Mouse (Mus musculus) layer of hippocampus, adult 9-10 months (tissue): ENCODE data around the gene Pbld1.

Experiments used
- DNase-seq: peaks from one replicate; pipeline ENCODE4 v3.0.0; 2022; ENCODE audit warnings: low spot score

Pbld1 gene

DNA sequence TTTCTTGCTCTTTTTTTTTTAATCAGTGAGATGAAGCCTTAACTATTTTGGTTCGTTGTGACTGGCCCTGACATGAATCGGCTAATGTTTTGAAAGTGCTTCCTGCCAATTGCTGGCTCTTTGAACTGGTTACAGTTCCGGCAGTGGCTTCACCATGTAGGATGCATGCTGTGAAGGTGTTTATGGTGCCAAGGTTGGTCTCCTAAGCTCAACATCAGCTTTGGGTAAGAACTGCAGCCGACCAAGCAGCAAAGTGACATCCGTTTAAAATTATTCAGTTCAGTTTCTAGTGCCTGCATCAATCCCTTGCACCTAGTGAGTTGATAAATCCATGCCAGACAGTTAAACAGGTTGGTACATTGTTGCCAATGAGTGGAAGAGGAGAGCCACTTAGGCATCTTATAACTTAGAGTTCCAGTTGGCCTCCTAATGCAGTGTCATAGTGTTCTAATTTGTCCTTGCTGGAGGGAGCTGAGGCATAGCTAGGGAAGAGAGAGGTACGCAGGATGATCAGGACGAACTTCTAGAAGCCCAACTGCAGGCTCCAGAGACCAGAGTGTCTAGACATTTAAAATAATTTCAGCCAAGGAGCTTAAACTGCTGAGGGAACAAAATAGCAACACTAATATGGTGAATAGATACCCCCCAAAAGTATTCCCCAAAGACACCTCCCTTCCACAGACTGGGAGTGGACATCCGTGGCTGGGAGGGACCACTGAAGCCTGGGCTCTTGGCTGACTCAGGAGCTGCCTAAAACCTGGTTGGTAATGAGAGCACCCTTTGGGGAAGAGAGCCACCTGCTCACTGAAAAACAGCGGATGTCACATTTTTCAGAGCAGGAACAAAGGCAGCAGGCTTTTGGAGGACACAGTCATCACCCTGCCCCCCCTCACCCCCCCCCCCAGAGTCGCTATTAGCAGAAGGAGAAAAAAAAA lies 32.9 kb downstream of the Pbld1 start:
- no peak for DNase-seq

DNA sequence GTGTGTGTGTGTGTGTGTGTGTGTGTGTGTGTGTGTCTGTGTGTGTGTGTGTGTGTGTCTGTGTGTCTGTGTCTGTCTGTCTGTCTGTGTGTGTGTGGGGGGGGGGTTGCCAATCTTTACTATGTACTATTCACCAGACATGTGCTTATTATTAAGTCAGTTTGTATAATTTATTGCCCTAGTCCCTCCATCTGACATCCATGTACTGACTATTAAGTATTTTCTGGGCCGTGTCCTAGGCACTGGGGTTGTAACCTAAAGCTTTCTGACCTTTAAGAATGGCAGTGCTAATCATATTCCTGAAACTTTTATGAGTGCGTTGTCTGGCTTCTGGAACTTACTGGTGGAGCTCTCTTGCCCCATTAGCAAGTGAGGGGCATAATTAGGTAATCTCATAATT lies 36.8 kb downstream of the Pbld1 start:
- no peak for DNase-seq

DNA sequence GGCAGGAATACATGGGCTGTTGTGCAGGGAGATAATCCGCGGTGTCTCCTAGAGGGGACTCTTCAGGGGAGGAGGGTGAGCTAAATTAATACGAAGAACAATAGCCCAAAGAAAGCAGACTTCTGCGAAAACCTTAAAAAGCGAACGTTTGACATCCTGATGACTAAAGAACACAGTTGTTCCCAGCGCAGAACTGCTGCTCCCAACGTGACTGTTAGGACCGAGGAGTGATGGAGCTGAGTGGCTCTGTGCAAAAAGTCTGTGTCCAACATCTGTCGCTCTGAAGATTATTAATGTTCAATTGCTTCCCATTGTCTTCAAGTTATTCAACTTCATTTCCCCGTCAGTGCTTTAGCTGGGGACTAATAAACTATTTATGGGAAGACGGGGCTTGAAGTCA lies 38.2 kb downstream of the Pbld1 start:
- no peak for DNase-seq

DNA sequence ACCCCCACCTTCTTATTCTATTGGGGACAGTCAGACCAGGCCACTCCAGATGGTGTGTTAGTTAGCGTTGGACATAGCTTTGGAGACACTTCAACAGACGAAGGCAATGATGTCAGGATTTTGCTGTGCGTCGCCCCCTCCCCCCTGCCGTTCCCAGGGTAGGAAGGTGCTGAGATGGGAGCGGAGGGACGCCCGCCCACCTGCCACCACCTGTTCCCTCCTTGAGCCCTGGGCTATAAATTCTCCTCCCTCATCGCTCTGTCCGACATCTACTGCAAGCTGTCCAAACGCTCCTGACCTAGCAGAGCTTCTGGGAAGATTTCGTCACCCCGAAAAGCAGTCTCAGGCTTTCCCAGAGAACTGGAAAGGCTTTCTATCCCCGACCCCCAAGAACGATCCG lies 39.6 kb downstream of the Pbld1 start, which contains the start of gene Atoh7:
Atoh7 (plus strand) TSS at position 131 of the 400 bp plus-strand sequence.
- DNase-seq: no peak

DNA sequence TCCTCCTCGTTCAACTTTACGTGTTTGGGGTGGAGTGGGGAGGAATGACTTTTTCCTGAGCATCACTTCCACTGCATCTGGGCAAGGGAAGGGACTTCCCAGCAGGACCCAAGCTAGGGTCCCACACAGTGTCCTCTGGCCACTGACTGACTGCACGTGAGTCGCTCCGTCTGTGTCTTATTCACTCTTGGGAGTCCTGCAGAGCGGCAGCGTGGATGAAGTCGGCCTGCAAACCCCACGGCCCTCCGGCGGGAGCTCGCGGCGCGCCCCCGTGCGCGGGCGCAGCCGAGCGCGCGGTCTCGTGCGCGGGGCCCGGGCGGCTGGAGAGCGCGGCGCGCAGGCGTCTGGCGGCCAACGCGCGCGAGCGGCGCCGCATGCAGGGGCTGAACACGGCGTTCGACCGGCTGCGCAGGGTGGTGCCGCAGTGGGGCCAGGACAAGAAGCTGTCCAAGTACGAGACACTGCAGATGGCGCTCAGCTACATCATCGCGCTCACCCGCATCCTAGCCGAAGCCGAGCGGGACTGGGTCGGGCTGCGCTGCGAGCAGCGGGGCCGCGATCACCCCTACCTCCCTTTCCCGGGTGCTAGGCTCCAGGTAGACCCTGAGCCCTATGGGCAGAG lies 40.1 kb downstream of the Pbld1 start:
- DNase-seq: no peak

DNA sequence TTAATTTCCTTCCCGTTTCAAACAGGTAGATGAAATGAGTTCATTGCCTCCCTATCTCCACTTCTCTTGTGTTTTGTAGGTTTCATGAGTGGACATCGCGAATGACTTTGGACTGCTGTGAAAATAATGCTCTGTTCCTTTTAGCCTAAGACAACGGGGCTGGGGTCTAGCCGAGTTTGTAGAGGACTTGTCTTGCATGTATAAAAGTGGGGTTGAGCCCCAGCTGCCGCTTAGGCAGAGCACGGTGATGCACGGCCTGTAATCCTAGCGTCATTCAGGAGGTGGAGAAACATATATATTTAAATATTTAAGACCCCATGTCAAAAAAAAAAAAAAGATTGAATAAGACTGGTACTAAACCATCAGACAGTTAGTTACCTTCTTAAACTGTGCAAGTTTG lies 40.7 kb downstream of the Pbld1 start:
- DNase-seq: no peak

DNA sequence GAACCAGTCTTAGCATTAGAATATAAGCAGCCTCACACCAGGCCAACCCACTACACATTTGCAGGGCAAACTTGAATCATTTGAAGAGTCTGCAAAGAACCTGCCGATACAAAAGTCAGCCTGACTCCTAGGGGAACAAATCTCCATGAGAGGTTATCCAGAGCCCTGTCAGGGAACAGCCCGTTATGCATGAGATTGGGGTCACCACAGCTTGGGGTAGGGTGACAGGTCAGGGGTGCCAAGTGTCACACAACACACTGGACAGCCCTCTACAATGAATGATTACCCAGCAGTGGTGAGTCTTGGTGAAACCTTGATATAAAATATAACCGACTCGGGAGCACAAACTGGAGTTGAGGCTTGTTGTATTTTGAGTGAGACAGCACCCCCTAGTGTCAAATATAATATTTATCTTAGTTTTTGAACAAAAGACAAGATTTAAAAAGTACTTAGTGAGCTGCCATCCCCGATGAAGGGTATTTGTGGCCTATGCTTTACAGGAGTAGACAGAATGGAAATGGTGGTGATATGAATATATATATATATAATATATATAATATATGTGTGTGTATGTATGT lies 53.2 kb downstream of the Pbld1 start:
- no peak for DNase-seq

DNA sequence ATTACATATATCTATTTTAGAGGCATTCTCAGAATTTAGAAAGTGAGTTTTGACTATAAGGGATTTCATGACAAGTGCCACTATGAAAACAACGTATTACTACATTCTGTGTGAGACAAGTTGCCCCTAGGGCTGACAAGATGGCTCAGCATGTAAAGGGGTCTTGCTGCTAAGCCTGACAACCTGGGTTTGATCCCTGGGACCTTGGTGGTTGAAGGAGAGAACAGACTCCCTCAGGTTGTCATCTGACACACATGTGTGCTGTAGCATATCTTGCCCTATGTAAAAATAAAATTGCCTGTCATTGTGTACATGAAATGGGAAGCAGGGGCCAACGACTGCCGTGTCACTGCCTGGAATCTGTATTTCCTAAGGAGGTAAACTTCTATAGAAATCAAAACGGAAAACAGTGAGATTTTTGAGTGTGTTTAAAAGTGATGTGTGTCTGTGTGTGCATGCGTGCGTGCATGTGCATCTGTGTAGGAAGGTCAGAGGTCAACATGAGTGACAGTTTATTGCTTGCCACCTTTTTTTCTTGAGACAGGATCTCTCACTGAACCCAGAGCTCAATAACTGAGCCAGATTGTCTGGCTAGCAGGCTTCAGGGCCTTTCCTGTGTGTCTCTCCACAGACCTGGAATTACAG lies 53.9 kb downstream of the Pbld1 start:
- DNase-seq: no peak

DNA sequence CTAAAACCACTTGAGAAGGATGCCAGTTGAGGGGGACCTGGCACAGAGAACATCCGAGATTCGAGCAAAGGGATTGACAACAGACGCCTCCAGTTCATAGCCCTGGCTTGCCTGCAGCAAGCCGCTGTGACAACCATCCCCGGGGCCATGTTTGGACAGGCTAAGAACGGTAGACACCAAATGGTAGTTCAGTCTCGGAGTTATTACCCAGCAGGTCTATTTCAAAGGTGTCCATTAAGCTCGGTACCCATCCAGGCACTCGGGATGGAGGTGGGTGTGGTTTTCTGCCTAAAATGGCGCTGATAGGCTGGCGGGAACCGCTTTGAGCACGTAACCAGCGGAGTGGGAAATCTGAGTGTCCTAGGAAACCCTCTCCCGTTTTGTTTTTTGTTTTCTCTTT lies 55.9 kb downstream of the Pbld1 start:
- DNase-seq: no peak

DNA sequence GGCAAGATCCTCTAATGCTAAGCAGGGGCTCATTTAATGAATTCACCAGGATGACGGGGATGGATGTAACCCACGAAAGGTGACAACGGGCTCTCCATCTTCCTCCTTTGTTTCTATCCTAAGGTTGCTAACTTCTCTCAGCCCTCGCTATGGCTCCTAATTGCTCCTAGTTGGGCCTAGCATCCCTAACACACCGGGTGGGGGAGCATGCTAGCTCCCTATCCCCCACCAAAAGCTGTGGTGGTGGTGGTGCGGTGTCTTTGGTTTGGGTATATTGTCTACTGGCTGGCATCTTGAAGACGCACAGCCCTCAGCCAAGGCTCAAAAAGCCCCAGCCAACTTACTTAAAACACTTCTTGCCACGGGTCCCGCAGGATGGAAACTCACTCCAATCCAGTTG lies 56.4 kb downstream of the Pbld1 start:
- no peak for DNase-seq

DNA sequence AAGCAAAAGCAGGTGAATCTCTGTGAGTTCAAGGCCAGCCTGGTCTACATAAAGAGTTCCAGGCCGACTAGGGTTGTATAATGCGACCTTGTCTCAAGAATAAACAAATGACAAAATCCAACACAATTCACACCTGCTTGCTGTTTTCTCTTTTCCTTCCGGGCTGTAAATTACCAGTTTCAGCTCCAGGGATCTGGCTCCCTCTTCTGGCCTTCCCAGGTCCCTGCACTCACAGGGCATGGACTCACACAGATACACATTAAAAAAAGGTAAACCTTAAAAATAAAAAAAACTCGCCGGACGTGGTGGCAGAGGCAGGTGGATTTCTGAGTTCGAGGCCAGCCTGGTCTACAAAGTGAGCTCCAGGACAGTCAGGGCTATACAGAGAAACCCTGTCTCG lies 57.6 kb downstream of the Pbld1 start:
- DNase-seq: no peak

DNA sequence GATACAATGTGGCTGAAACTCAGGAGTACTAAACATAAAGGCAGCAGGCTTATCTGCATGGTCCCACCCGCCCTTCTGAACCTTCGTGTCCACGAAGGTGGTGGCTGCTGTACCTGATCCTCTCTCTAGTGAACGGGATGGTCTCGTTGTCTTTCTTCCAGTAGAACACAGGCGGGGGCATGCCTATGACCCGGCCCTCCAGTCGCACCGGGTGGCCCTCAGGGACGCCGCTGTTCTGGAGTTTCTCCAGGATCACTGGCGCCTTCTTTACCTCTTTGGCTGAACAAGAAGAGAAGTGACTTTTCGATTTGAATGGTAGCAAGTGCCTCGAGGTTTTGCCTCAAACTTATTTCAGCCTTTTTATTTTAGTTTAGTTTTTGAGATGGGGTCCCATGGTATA lies 60.0 kb downstream of the Pbld1 start:
- DNase-seq: no peak

DNA sequence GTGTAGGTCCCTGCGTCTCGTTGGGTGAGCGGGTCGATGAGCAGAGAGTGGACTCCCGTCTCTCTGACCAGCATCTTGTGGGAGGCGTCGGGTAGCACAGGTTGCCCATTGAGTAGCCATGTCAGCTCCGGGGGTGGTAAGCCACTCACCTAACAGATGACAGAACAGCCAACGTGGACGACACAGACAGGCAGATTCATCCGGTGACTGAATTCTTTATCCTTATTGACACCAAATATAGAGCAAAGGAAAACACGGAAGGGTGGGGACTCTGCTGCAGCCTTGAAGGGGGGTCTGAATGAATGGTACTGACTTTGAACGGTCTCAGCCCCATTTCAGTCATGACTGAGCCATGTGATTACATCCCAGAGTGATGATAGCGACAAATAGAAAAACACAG lies 62.0 kb downstream of the Pbld1 start:
- DNase-seq: no peak

DNA sequence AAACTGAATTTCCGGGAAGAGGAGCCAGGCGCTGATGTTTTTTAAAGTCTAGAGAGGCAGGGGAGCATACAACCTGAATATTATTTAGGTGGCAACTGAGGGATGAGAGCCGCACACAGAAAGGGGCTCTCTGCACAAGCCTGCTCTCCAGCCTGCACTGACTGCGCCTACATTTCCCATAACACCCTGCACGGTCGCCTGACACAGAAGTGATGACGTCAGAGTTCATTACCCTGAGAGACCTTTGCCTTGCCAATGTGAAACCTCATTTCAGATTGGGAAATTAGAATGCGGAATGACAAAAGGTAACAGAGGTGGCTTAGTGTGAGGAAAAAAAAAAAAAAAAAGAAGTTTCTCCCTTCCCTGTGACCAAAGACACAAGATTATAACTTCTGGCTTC lies 62.6 kb downstream of the Pbld1 start:
- no peak for DNase-seq

DNA sequence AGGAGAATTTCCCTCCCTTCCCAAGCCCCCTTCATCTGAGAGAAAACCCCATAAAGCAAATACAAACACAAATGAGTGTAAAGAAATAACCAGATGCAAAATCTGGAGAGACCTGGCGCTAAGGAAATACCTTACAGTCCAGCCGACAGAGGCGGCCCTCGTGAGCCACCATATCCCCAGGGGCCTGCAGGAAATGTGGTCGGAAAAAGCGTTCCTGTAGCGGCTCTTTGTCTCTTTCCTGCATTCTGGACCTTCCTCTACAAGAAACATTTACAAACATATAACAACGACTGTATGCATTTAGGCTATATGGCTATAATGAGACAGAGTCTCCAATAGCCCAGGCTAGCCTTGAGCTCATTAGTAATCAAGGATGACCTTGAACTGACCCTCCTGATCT lies 63.2 kb downstream of the Pbld1 start:
- no peak for DNase-seq

DNA sequence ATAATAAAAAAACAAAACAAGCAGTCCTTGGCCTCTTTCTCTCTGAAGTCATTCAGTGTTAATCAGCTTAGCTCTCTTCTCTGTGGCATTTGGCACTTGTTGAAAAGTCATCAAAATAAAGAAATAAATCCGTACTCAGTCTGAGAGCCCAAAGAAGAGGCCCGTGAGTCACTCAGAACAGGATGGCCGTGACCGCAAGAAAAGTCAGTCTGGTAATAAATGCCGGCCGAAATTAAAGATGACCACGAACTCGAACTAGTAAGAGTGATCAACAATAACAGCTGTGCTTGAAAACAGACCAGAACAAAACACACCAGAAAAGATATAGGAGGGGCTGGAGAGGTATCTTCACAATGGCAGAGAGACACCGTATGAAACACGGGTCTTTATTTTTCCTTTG lies 64.1 kb downstream of the Pbld1 start:
- DNase-seq: no peak

DNA sequence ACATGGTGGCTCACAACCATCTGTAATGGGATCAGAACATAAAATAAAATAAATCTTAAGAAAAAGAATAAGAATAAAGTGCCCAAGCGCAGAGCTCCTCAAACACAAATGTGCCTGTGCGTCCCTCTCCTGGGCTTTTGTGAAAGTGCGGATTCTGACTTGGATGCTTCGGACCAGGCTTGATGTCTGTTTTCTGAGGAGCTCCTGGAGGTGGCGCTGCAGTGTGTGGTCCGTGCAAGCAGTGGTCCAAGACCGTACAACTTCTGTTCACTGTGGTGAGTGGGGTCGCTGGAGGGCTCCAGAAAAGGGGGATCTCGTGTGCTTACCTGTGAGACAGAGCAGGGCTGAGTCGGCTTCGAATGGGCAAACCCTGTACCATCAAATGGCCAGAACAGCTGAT lies 65.4 kb downstream of the Pbld1 start:
- DNase-seq: no peak

DNA sequence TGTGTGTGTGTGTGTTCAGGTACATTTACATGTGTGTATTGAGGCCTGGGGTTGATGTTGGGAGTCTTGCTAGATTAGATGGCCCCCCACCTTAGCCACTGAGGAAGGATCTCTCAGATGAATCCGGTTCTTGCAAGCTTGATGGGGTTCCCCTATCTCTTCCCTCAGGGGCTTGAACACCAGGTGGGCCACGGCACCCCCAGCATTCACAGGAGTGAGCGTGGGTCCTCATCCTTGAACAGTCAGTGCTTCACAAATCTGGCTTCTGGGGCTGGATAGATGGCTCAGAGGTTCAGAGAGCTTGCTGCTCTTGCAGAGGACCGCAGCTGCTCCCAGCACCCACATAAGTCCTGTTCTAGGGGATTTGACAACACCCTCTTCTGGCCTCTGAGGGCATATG lies 66.2 kb downstream of the Pbld1 start:
- no peak for DNase-seq

DNA sequence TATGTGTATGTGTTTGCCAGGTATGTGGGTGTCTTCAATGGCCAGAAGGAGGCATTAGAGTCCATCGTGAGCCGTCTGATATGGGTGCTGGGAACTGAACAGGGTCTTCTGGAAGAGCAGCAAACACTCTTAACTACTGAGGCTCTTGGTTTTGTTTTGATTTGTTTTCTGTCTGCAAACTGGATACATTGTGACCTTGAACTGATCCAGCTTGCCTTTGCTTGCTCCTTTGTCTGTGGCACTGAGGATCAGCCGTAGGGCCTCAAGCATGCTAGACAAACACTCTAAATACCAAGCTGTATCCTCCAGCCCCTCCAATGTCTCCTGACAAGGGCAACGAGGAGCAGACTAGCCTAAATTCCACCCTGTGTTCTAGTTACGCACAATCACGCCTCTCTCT lies 67.2 kb downstream of the Pbld1 start:
- DNase-seq: no peak
